Mouse (Mus musculus) adrenal gland, postnatal 10 days (tissue): Measurements from ENCODE around the gene Spef1. TPM values are rescaled to one million over a fixed set of nuclear protein-coding genes. Genes with fewer than 3 reads are reported as not detected.

ENCODE experiments used
- total RNA-seq, 2 experiments: library from RNA; stranded (reverse); gene quantifications; 2 replicates each; pipeline ENCODE4 v1.2.3; 2021

The Spef1 gene
- total RNA-seq, 2 experiments from 2014 or later: 7.4 to 10.5 TPM

Other genes starting within 250 kb of the Spef1 start
- gene Gfra4, start 144.2 kb downstream of the Spef1 start, total RNA-seq: 10 to 100 TPM in 1 of 2 experiments, 1 to 10 TPM in 1; 8.5 to 15.1 TPM
- gene Adam33, start 123.5 kb downstream of the Spef1 start, total RNA-seq: 1 to 10 TPM; 2.4 to 3.9 TPM
- gene Siglec1, start 100.5 kb downstream of the Spef1 start, total RNA-seq: 1 to 10 TPM; 3.8 to 3.9 TPM
- 10 to 100 TPM; 23.5 to 27.5 TPM for gene Hspa12b, start 60.0 kb downstream of the Spef1 start, total RNA-seq
- not detected for gene Gm11037, start 53.8 kb downstream of the Spef1 start, total RNA-seq
- 10 to 100 TPM; 82.0 to 96.4 TPM for gene 1700037H04Rik, start 27.2 kb downstream of the Spef1 start, total RNA-seq
- gene Cenpb, start 7.2 kb downstream of the Spef1 start, total RNA-seq: 10 to 100 TPM; 76.2 to 86.6 TPM
- 10 to 100 TPM; 13.6 to 22.4 TPM for gene Cdc25b, start 333 bp downstream of the Spef1 start, total RNA-seq
- 10 to 100 TPM; 16.9 to 25.8 TPM for gene Ap5s1, start 19.8 kb upstream of the Spef1 start, total RNA-seq
- gene Mavs, start 46.8 kb upstream of the Spef1 start, total RNA-seq: 10 to 100 TPM; 36.2 to 46.4 TPM
- 10 to 100 TPM; 52.7 to 57.7 TPM for gene Pank2, start 75.2 kb upstream of the Spef1 start, total RNA-seq
- gene Rnf24, start 165.6 kb upstream of the Spef1 start, total RNA-seq: 1 to 10 TPM; 9.3 to 10.0 TPM